Mouse (Mus musculus): ENCODE data around the gene Triobp.

GRCm38 (mm10) chr15:79042721-79043491 lies 95.4 kb downstream of the Triobp start:
- TF ChIP-seq CTCF (conservative IDR thresholded peaks at IDR 0.05; ENCODE audit: insufficient read depth, insufficient read length, low read depth, low read length) (no peak), POLR2A (IDR thresholded peaks at IDR 0.05; ENCODE audit: low read depth, low read length) (no peak)

Measured in kidney, adult 2 months (tissue).